Mouse (Mus musculus): ENCODE results near the gene Atf2. TPM values are rescaled to one million over a fixed set of nuclear protein-coding genes. Genes with fewer than 3 reads are reported as not detected.
A peak's percentile ranks its signal among the peaks of the same experiment; 100 is the strongest.
"Not testable (repeated sequence)": the region's sequence is repeated elsewhere in the genome, so short reads cannot be mapped to it uniquely, and the experiment has no call there.

Gene Atf2
- polyA plus RNA-seq, 1 experiment from 2014 or later = 92.3 TPM

- peak overlapping the region; percentile 93 for H3K27ac ChIP-seq
- H3K4me1 ChIP-seq (replicated peaks) = peaks cover 11% of the 10 kb centered on the region
- 0 out of 2 replicates have a peak, but pooled peaks cover under 1% of the 10 kb centered on the region for H3K27me3 ChIP-seq
- peak overlapping the region; percentile 98 for H3K4me3 ChIP-seq (replicated peaks)
- 1% methylated on average over 50 of the region's 50 CpGs for WGBS
- peak overlapping the region; percentile 99 for H3K9ac ChIP-seq (replicated peaks)
- H3K36me3 ChIP-seq = peaks cover 33% of the 10 kb centered on the region
- H3K4me2 ChIP-seq = peak overlapping the region; percentile 75
- peak; percentile 72 for ATAC-seq (ENCODE audit: insufficient number of reproducible peaks, insufficient read depth, low FRiP score, low TSS enrichment, low read depth)
- no peaks in the 10 kb centered on the region for H3K9me3 ChIP-seq
Measured at GRCm38 (mm10) chr2:73910571-73911174, 18.2 kb upstream of the Atf2 start.

- H3K27ac ChIP-seq = no peak overlapping the region
- WGBS = 91% methylated on average over 2 of the region's 2 CpGs
- H3K27me3 ChIP-seq = no peaks in the 10 kb centered on the region
- peaks cover 44% of the 10 kb centered on the region for H3K36me3 ChIP-seq
- no peak overlapping the region for H3K4me3 ChIP-seq (replicated peaks)
- H3K9me3 ChIP-seq = no peaks in the 10 kb centered on the region
- ATAC-seq (ENCODE audit: insufficient number of reproducible peaks, insufficient read depth, low FRiP score, low TSS enrichment, low read depth) = no peak
- no peak overlapping the region for H3K9ac ChIP-seq (replicated peaks)
- peaks cover 11% of the 10 kb centered on the region for H3K4me1 ChIP-seq (replicated peaks)
- no peak overlapping the region for H3K4me2 ChIP-seq
Measured at GRCm38 (mm10) chr2:73909116-73909515, 16.7 kb upstream of the Atf2 start.

DNA sequence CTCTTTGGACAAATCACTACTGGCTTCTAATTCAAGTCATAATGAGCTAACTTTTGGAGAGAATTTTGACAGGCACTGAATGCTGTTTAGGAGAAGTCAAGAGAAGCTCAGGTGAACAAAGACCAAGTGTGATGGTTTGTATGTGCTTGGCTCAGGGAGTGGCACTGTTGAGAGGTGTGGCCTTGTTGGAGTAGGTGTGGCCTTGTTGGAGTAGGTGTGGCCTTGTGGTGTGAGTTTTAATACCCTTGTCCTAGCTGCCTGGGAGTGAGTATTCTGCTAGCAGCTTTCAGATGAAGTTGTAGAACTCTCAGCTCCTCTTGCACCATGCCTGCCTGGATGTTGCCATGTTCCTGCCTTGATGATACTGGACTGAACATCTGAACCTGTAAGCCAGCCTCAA is 12.2 kb upstream of the Atf2 start:
- not testable (repeated sequence) for H3K27ac ChIP-seq; H3K27me3 ChIP-seq; H3K4me1 ChIP-seq (replicated peaks); H3K9me3 ChIP-seq; ATAC-seq (ENCODE audit: insufficient number of reproducible peaks, insufficient read depth, low FRiP score, low TSS enrichment, low read depth); H3K4me2 ChIP-seq; H3K9ac ChIP-seq (replicated peaks); H3K4me3 ChIP-seq (replicated peaks)
- peaks cover 47% of the 10 kb centered on the region for H3K36me3 ChIP-seq

GRCm38 (mm10) chr2:73903536-73903935 is 11.1 kb upstream of the Atf2 start:
- Histone ChIP-seq H3K9me3 (no peaks in the 10 kb centered on the region), H3K36me3 (peaks cover 37% of the 10 kb centered on the region), H3K27ac (no peak overlapping the region), H3K4me1 (replicated peaks) (no peaks in the 10 kb centered on the region), H3K4me3 (replicated peaks) (no peak overlapping the region), H3K27me3 (no peaks in the 10 kb centered on the region), H3K9ac (replicated peaks) (no peak overlapping the region), H3K4me2 (no peak overlapping the region)
- WGBS = 91% methylated on average over 2 of the region's 2 CpGs
- no peak for ATAC-seq (ENCODE audit: insufficient number of reproducible peaks, insufficient read depth, low FRiP score, low TSS enrichment, low read depth)

GRCm38 (mm10) chr2:73902328-73902727 is 9.9 kb upstream of the Atf2 start:
- not testable (repeated sequence) for H3K9me3 ChIP-seq; H3K27me3 ChIP-seq; H3K4me3 ChIP-seq (replicated peaks); H3K4me2 ChIP-seq; ATAC-seq (ENCODE audit: insufficient number of reproducible peaks, insufficient read depth, low FRiP score, low TSS enrichment, low read depth); H3K4me1 ChIP-seq (replicated peaks); H3K9ac ChIP-seq (replicated peaks); H3K27ac ChIP-seq
- H3K36me3 ChIP-seq = peaks cover 25% of the 10 kb centered on the region
- WGBS = 96% methylated on average over 3 of the region's 3 CpGs

DNA sequence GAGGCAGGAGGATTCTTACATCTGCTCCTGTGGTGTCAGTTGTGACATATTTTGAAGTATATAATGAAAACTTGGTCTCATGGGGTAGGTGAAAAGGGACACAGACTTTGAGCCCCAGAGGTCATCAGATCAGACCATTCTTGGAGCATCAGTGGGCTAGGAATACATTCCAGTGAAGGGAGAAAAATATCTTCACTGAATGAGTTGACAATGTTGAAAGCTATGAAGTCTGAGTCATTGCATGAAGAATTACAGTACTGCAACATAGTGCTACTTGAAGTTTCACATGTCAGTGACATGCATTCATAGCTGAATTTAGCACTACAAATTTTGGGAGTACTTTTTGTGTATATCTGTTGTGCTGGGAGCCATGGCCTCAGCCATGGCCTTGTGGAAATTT is 8.7 kb upstream of the Atf2 start:
- Histone ChIP-seq H3K4me2 (no peak overlapping the region), H3K27ac (no peak overlapping the region), H3K4me1 (replicated peaks) (no peaks in the 10 kb centered on the region), H3K9ac (replicated peaks) (no peak overlapping the region), H3K27me3 (no peaks in the 10 kb centered on the region), H3K4me3 (replicated peaks) (no peak overlapping the region), H3K9me3 (no peaks in the 10 kb centered on the region), H3K36me3 (peaks cover 15% of the 10 kb centered on the region)
- ATAC-seq (ENCODE audit: insufficient number of reproducible peaks, insufficient read depth, low FRiP score, low TSS enrichment, low read depth) = no peak

GRCm38 (mm10) chr2:73900364-73900763 is 7.9 kb upstream of the Atf2 start:
- Histone ChIP-seq H3K4me2 (no peak overlapping the region), H3K9me3 (no peaks in the 10 kb centered on the region), H3K9ac (replicated peaks) (no peak overlapping the region), H3K27ac (no peak overlapping the region), H3K27me3 (no peaks in the 10 kb centered on the region), H3K4me3 (replicated peaks) (no peak overlapping the region), H3K36me3 (peaks cover 13% of the 10 kb centered on the region), H3K4me1 (replicated peaks) (no peaks in the 10 kb centered on the region)
- WGBS = 79% methylated on average over 1 of the region's 1 CpGs
- ATAC-seq (ENCODE audit: insufficient number of reproducible peaks, insufficient read depth, low FRiP score, low TSS enrichment, low read depth) = no peak

- not testable (repeated sequence) for ATAC-seq (ENCODE audit: insufficient number of reproducible peaks, insufficient read depth, low FRiP score, low TSS enrichment, low read depth); H3K4me1 ChIP-seq (replicated peaks); H3K9ac ChIP-seq (replicated peaks); H3K27ac ChIP-seq; H3K4me3 ChIP-seq (replicated peaks); H3K27me3 ChIP-seq; H3K36me3 ChIP-seq; H3K9me3 ChIP-seq; H3K4me2 ChIP-seq
- 72% methylated on average over 4 of the region's 4 CpGs for WGBS
Measured at GRCm38 (mm10) chr2:73896919-73897318, 4.5 kb upstream of the Atf2 start.

DNA sequence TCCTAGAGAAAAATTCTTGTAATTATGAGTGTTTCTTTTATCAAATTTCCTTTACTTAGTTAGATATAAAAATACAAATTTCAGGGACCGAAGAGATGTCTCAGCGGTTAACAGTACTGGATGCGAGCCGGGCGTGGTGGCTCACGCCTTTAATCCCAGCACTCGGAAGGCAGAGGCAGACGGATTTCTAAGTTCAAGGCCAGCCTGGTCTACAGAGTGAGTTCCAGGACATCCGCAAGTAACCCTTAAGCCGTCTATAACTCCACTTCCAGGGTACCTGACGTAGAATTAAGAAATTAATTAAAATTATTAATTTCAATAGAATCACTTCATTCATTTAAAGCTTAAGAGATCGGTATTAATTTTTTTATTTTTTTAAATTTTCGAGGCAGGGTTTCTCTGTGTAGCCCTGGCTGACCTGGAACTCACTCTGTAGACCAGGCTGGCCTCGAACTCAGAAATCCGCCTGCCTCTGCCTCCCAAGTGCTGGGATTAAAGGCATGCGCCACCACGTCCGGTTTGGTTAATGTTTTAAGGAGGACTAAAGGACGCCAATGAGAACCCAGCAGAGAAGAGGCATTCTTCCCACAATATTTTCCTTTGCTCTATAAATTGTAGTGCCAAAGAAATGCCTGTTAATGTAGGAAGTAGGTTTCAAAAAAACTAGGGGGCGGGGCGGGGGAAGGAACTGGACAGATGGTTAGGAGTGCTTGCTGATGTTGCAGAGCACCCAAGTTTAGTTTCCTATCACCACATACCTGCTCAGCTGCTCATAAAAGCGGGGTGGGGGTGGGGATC is 1.2 kb upstream of the Atf2 start:
- H3K36me3 ChIP-seq = peaks cover 8% of the 10 kb centered on the region
- H3K27me3 ChIP-seq = no peaks in the 10 kb centered on the region
- peak overlapping the region; percentile 59 for H3K4me2 ChIP-seq
- H3K4me1 ChIP-seq (replicated peaks) = peaks cover 6% of the 10 kb centered on the region; the same call in 1 of the 2 replicates
- H3K9ac ChIP-seq (replicated peaks) = peak overlapping the region; percentile 67; the same call in 1 of the 2 replicates
- H3K4me3 ChIP-seq (replicated peaks) = peak overlapping the region; percentile 90
- H3K9me3 ChIP-seq = no peaks in the 10 kb centered on the region
- WGBS = 67% methylated on average over 22 of the region's 22 CpGs
- H3K27ac ChIP-seq = peak overlapping the region; percentile 80; the same call in 1 of the 2 replicates
- no peak for ATAC-seq (ENCODE audit: insufficient number of reproducible peaks, insufficient read depth, low FRiP score, low TSS enrichment, low read depth)

GRCm38 (mm10) chr2:73891701-73892463 is 557 bp downstream of the Atf2 start:
- Histone ChIP-seq H3K27me3 (no peaks in the 10 kb centered on the region), H3K27ac (peak overlapping the region; percentile 91), H3K36me3 (peaks cover 13% of the 10 kb centered on the region), H3K4me3 (replicated peaks) (peak overlapping the region; percentile 90), H3K9ac (replicated peaks) (peak overlapping the region; percentile 94), H3K4me2 (peak overlapping the region; percentile 78), H3K4me1 (replicated peaks) (peaks cover 6% of the 10 kb centered on the region; the same call in 1 of the 2 replicates), H3K9me3 (no peaks in the 10 kb centered on the region)
- under 1% methylated on average over 54 of the region's 54 CpGs for WGBS
- peak; percentile 65 for ATAC-seq (ENCODE audit: insufficient number of reproducible peaks, insufficient read depth, low FRiP score, low TSS enrichment, low read depth)

- peaks cover 13% of the 10 kb centered on the region for H3K36me3 ChIP-seq
- H3K4me2 ChIP-seq = no peak overlapping the region
- WGBS = 77% methylated on average over 2 of the region's 2 CpGs
- no peaks in the 10 kb centered on the region for H3K9me3 ChIP-seq
- no peak for ATAC-seq (ENCODE audit: insufficient number of reproducible peaks, insufficient read depth, low FRiP score, low TSS enrichment, low read depth)
- H3K27ac ChIP-seq = no peak overlapping the region
- H3K4me3 ChIP-seq (replicated peaks) = no peak overlapping the region
- H3K4me1 ChIP-seq (replicated peaks) = peaks cover 3% of the 10 kb centered on the region; the same call in 1 of the 2 replicates
- H3K27me3 ChIP-seq = no peaks in the 10 kb centered on the region
- H3K9ac ChIP-seq (replicated peaks) = no peak overlapping the region
Measured at GRCm38 (mm10) chr2:73885997-73886396, 6.4 kb downstream of the Atf2 start.
